Mouse (Mus musculus): ENCODE data around the gene Ncoa3.

GRCm38 (mm10) chr2:166001768-166002167 lies 9.3 kb downstream of the Ncoa3 start:
- TF ChIP-seq CTCF (IDR thresholded peaks at IDR 0.05; ENCODE audit: control insufficient read depth, insufficient read depth, insufficient replicate concordance, low read depth, low read length) (no peak), POLR2A (IDR thresholded peaks at IDR 0.05; ENCODE audit: control insufficient read depth, low read depth, low read length) (no peak)
